Mouse (Mus musculus) hindbrain, embryonic 16.5 days (tissue): ENCODE measurements around the gene Olfr1364. TPM values are rescaled to one million over a fixed set of nuclear protein-coding genes. Genes with fewer than 3 reads are reported as not detected.

ENCODE experiments used
- polyA plus RNA-seq: library from polyadenylated mRNA; unstranded; fragments of >200 nt; fragmentation: Nextera tagmentation; extraction: Ambion mirVana; gene quantifications from 2 replicates; pipeline ENCODE4 v1.2.1, GENCODE M21; 2015

The Olfr1364 gene
- polyA plus RNA-seq, 1 experiment from 2014 or later: not detected

Other genes with a start within 250 kb of the Olfr1364 start
- not detected in 2 replicates for gene Olfr1367, start 234.8 kb downstream of the Olfr1364 start, polyA plus RNA-seq
- 10.1 and 12.0 TPM in 2 replicates for gene Zscan12, start 218.9 kb downstream of the Olfr1364 start, polyA plus RNA-seq
- gene Zkscan3, start 179.0 kb downstream of the Olfr1364 start, polyA plus RNA-seq: 60.5 and 63.0 TPM in 2 replicates
- gene Pgbd1, start 140.7 kb downstream of the Olfr1364 start, polyA plus RNA-seq: 2.8 and 3.5 TPM in 2 replicates
- 17.6 and 20.6 TPM in 2 replicates for gene Zscan26, start 128.0 kb downstream of the Olfr1364 start, polyA plus RNA-seq
- gene Nkapl, start 113.2 kb downstream of the Olfr1364 start, polyA plus RNA-seq: 2.5 and 3.2 TPM in 2 replicates
- gene Zkscan4, start 102.9 kb downstream of the Olfr1364 start, polyA plus RNA-seq: 10.8 and 11.3 TPM in 2 replicates
- gene Gm10065, start 102.3 kb downstream of the Olfr1364 start, polyA plus RNA-seq: not detected in 2 replicates
- gene AK157302, start 86.5 kb downstream of the Olfr1364 start, polyA plus RNA-seq: 0.64 and 2.0 TPM in 2 replicates
- 6.5 and 23.7 TPM in 2 replicates for gene Gm11273, start 80.3 kb downstream of the Olfr1364 start, polyA plus RNA-seq
- 4.3 and 4.4 TPM in 2 replicates for gene Zkscan8, start 50.6 kb downstream of the Olfr1364 start, polyA plus RNA-seq
- 0.11 and 0.13 TPM in 2 replicates for gene Olfr1366, start 39.0 kb downstream of the Olfr1364 start, polyA plus RNA-seq
- 0.05 and 0.09 TPM in 2 replicates for gene Olfr1535, start 21.9 kb downstream of the Olfr1364 start, polyA plus RNA-seq
- not detected in 2 replicates for gene Olfr1362, start 32.3 kb upstream of the Olfr1364 start, polyA plus RNA-seq
- 0.05 TPM in 1 of 2 replicates, not detected in the other for gene Olfr11, start 60.8 kb upstream of the Olfr1364 start, polyA plus RNA-seq
- gene Olfr1361, start 81.6 kb upstream of the Olfr1364 start, polyA plus RNA-seq: not detected in 2 replicates
- gene Olfr1360, start 95.6 kb upstream of the Olfr1364 start, polyA plus RNA-seq: not detected in 2 replicates
- not detected in 2 replicates for gene Olfr1359, start 116.4 kb upstream of the Olfr1364 start, polyA plus RNA-seq
- not detected in 2 replicates for gene Hist1h2bl, start 134.4 kb upstream of the Olfr1364 start, polyA plus RNA-seq
- 5.1 and 6.5 TPM in 2 replicates for gene Hist1h2ai, start 134.7 kb upstream of the Olfr1364 start, polyA plus RNA-seq
- gene Hist1h3h, start 135.9 kb upstream of the Olfr1364 start, polyA plus RNA-seq: 0.98 TPM in 1 of 2 replicates, not detected in the other
- 0.50 and 1.2 TPM in 2 replicates for gene Hist1h2bm, start 140.3 kb upstream of the Olfr1364 start, polyA plus RNA-seq
- gene Hist1h4j, start 153.3 kb upstream of the Olfr1364 start, polyA plus RNA-seq: 0.35 and 0.55 TPM in 2 replicates
- not detected in 2 replicates for gene Hist1h4k, start 168.7 kb upstream of the Olfr1364 start, polyA plus RNA-seq
- gene Hist1h2ak, start 172.1 kb upstream of the Olfr1364 start, polyA plus RNA-seq: 3.3 and 4.8 TPM in 2 replicates
- not detected in 2 replicates for gene Hist1h2bn, start 172.4 kb upstream of the Olfr1364 start, polyA plus RNA-seq
- 2.7 and 3.1 TPM in 2 replicates for gene Hist1h1b, start 198.9 kb upstream of the Olfr1364 start, polyA plus RNA-seq
- gene Hist1h3i, start 201.6 kb upstream of the Olfr1364 start, polyA plus RNA-seq: 19.4 and 19.7 TPM in 2 replicates
- 1.2 TPM in 1 of 2 replicates, not detected in the other for gene Hist1h2an, start 205.5 kb upstream of the Olfr1364 start, polyA plus RNA-seq
- not detected in 2 replicates for gene Hist1h2bp, start 205.7 kb upstream of the Olfr1364 start, polyA plus RNA-seq
- gene Hist1h2bq, start 228.4 kb upstream of the Olfr1364 start, polyA plus RNA-seq: 4.0 and 4.4 TPM in 2 replicates
- gene Hist1h2ao, start 228.7 kb upstream of the Olfr1364 start, polyA plus RNA-seq: not detected in 2 replicates
- not detected in 2 replicates for gene Hist1h4m, start 230.0 kb upstream of the Olfr1364 start, polyA plus RNA-seq